Mouse (Mus musculus) midbrain, embryonic 10.5 days (tissue): ENCODE measurements around the gene Grik3. TPM values are rescaled to one million over a fixed set of nuclear protein-coding genes. Genes with fewer than 3 reads are reported as not detected.

Experiments used
- DNase-seq: peaks from one replicate; pipeline ENCODE4 v3.0.0-alpha.2; 2017; ENCODE audit warnings: low spot score
- H3K27ac ChIP-seq: fragments of 300-500 bp; sonication (generic); replicated peaks from 2 replicates; pipeline ENCODE4 v1.5.1; 2016; ENCODE audit warnings: mild to moderate bottlenecking
- H3K27me3 ChIP-seq: fragments of 300-500 bp; sonication (generic); 2 replicates; pipeline ENCODE4 v1.6.1; 2016; ENCODE audit warnings: low read depth, mild to moderate bottlenecking; ENCODE audit not compliant: poor library complexity, severe bottlenecking
- H3K36me3 ChIP-seq: fragments of 300-500 bp; sonication (generic); 2 replicates; pipeline ENCODE4 v1.6.1; 2016; ENCODE audit warnings: mild to moderate bottlenecking, moderate library complexity
- H3K4me1 ChIP-seq: fragments of 300-500 bp; sonication (generic); 2 replicates; pipeline ENCODE4 v1.6.1; 2016
- H3K4me3 ChIP-seq: fragments of 300-500 bp; sonication (generic); 2 replicates; pipeline ENCODE4 v1.5.1; 2016; ENCODE audit warnings: mild to moderate bottlenecking, moderate library complexity
- H3K9me3 ChIP-seq: fragments of 300-500 bp; sonication (generic); replicated peaks from 2 replicates; pipeline ENCODE4 v1.6.1; 2016; ENCODE audit warnings: mild to moderate bottlenecking
- WGBS: fragments of 180-500 bp; shearing (Covaris S2); methylation state at CpG from one replicate; pipeline ENCODE4 v1.1.7; 2016; 5-methylcytosine and 5-hydroxymethylcytosine counted together
- polyA plus RNA-seq: library from polyadenylated mRNA; unstranded; fragments of >200 nt; fragmentation: Nextera tagmentation; extraction: Ambion mirVana; gene quantifications from 2 replicates; pipeline ENCODE4 v1.2.1, GENCODE M21; 2016

Grik3 gene
- polyA plus RNA-seq, 1 experiment from 2014 or later: 0.31 TPM

DNA sequence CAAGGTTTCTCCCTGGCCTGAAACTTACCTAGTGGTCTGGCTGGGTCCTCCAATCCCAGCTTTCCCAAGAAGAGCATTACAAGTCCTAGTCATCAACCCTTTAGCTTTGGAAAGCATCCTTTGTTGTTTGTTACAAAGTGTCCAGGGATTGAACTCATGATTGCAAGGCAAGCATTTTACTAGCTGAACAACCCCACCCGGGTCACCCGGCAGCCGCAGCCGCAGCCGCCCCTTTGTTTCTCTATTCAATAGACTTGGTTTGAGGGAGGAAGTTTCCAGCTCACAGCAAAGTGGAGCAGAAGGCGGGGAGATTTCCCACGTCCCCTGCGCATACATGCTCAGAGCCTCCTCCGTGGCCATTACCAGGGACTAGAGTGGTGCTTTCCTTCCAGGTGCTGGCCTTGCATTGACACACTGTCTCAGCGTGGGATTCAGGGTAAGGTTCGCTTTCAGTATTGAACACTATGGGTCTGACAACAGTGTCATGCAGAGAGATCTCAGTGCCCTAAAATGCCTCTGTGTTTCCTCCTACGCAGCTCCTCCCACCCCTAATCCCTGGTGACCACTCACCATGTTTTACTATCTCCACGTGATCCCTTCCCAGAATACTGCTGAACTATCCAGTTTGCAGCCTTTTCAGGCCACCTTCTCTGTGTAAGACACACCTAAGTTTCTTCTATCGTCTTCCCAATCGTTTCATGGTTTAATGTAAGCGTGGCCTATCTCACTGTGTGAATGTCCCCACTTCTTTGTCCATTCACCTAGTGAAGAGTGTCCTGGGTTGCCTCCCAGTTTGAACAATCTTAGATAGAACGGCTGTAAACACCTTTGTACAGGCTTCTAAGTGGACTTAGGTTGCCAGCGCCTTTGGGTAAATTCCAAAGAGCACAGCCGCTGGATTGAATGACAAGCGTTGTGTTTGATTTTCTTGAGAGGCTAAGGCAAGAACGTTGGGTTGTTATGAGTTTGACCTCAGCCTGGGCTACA lies 119.1 kb downstream of the Grik3 start:
- no peaks in the 10 kb centered on the region for H3K9me3 ChIP-seq
- 67% methylated on average over 21 of the region's 21 CpGs for WGBS
- no peaks in the 10 kb centered on the region for H3K36me3 ChIP-seq
- no peaks in the 10 kb centered on the region for H3K27me3 ChIP-seq
- no peak overlapping the region for H3K4me3 ChIP-seq
- no peak for DNase-seq
- H3K27ac ChIP-seq: no peak overlapping the region
- peaks cover 4% of the 10 kb centered on the region; the same call in 1 of the 2 replicates for H3K4me1 ChIP-seq

DNA sequence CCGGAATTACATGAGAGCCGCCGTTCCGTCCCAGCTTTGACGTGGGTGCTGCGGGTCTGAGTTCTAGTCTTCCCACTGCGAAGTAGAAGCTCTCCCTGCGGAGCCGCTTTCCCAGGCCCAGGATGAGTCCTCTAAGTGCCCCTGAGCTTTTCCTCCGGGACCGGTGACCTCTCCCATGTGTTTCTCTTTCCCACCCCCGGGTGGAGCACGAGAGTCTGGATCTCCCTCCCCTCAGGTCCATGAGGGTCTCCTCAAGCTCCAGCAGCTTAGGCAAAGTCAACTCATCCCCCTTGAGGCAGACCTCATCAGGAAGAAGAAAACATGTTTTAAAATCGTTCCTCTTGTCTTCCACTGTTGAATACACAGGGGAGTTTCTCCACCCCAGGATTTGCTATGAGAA lies 127.4 kb downstream of the Grik3 start:
- H3K36me3 ChIP-seq: no peaks in the 10 kb centered on the region
- H3K4me3 ChIP-seq: no peak overlapping the region
- no peak for DNase-seq
- no peaks in the 10 kb centered on the region for H3K27me3 ChIP-seq
- no peaks in the 10 kb centered on the region for H3K9me3 ChIP-seq
- 81% methylated on average over 14 of the region's 14 CpGs for WGBS
- H3K4me1 ChIP-seq: 0 out of 2 replicates have a peak, but pooled peaks cover 5% of the 10 kb centered on the region
- H3K27ac ChIP-seq: no peak overlapping the region

DNA sequence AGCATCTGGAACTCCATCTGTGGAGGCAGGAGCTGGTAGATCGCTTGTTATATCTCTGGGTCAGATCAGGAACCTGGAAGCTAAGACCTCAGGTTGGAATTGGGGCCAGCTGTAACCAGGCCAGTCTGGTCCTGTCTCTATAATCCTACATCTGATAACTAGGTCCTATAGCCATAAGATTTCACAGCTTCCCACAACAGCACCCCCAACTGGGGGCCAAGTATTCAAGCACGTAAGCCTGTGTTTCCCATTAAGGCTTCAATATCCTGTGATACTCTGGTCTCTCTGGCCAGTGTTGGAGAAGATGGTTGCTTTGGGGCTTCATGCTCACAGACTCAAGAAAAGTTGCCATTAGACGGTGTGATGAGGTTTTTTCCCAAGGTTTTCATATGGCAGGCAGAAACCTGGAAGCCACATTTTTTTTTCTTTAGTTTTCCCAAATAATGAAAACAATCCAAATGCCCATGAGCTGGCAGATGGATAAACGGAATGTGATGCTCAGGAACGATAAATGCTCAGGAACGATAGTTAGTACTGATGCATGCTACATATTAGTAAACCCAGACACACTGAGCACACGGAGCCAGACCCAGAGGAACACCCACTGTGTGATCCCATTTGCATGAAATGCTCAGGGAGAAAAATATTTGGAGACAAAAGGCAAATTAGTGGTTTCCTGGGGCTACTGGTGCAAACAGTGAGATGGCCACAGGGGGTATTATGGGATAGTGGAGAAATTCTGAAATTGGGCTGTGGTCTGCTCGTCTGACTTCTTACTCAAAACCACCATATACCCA lies 128.2 kb downstream of the Grik3 start:
- 83% methylated on average over 8 of the region's 8 CpGs for WGBS
- DNase-seq: no peak
- Histone ChIP-seq H3K9me3 (no peaks in the 10 kb centered on the region), H3K4me1 (0 out of 2 replicates have a peak, but pooled peaks cover 5% of the 10 kb centered on the region), H3K27ac (no peak overlapping the region), H3K4me3 (no peak overlapping the region), H3K36me3 (no peaks in the 10 kb centered on the region), H3K27me3 (no peaks in the 10 kb centered on the region)

DNA sequence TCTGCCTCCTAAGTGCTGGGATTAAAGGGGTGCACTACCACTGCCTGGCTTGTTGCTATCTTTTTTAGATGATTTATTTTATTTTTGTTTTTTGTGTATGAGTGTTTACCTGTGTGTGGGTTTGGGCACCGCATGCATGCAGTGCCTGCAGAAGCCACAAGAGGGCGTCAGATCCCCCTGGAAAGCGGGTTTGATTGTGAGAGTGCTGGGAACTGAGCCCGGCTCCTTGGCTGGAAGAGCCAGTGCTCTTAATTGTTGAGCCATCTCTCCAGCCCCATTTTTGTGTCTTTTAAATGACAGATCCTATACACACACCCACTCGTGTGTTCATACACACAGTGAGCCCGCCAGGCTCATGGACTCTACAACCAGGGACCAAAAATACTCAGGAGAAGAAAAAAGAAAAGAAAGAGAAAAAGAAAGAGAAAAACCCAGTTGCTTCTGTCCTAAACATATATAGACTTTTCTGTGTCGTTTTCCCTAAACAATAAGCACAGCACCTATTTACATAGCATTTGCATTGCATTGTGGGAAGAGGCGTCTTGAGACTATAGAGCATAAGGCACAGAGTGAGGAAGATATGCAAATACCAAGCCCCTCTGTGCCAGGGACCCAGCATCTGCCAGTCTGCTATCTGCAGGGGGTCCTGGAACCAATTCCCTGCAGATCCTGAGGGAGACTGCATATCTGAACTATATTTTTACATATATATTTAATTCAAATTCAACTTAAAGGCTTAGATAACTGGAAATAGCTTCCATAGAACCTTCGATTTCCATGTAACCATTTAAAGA lies 134.6 kb downstream of the Grik3 start:
- Histone ChIP-seq H3K4me3 (no peak overlapping the region), H3K27me3 (no peaks in the 10 kb centered on the region), H3K9me3 (peaks cover 4% of the 10 kb centered on the region; the same call in 1 of the 2 replicates), H3K4me1 (peaks cover 3% of the 10 kb centered on the region; the same call in 1 of the 2 replicates), H3K36me3 (no peaks in the 10 kb centered on the region), H3K27ac (no peak overlapping the region)
- DNase-seq: no peak
- WGBS: 92% methylated on average over 9 of the region's 9 CpGs

DNA sequence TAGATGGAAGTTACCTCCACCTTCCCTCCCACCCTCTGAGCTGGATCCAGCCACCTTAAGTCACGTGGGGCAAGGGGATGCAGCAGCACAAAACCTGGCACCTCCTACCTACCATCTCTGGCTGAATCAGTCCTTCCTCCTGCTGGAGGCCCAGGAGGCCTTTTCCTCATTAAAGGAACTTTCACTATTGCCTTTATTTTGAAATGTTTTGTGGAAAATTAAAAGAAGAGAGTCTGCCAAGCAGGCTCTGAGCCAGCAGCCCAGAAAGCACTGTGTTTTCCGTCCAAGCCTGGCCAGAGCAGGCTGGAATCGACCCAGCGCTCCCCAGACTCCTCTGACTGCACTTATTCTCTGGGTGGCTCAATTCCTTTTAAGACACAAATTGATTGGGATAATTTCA lies 139.0 kb downstream of the Grik3 start:
- H3K36me3 ChIP-seq: no peaks in the 10 kb centered on the region
- H3K27ac ChIP-seq: no peak overlapping the region
- H3K27me3 ChIP-seq: no peaks in the 10 kb centered on the region
- no peaks in the 10 kb centered on the region; the same call in 1 of the 2 replicates for H3K4me1 ChIP-seq
- WGBS: 83% methylated on average over 4 of the region's 4 CpGs
- DNase-seq: no peak
- H3K9me3 ChIP-seq: peaks cover 4% of the 10 kb centered on the region; the same call in 1 of the 2 replicates
- no peak overlapping the region for H3K4me3 ChIP-seq

DNA sequence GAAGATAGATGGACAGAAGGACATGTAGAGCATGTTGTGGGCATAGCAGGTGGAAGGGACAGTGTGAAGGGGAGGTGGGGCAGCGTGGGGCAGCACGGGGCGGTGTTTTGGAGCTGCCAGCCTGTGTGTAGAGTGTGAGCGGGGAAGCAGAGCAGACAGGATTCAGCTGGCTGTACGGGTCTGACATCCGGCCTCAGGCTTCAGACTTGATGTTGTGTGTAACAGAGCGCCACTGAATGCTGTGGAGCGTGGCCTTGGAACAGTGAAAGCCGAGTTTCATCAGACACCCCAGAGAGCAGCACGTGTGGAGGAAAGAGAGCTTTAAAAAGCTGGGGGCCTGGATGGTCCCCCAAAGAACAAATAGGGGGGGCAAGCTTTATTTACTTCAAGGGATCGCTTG lies 144.5 kb downstream of the Grik3 start:
- no peak overlapping the region for H3K27ac ChIP-seq
- no peaks in the 10 kb centered on the region for H3K36me3 ChIP-seq
- H3K4me1 ChIP-seq: peaks cover 23% of the 10 kb centered on the region
- no peak overlapping the region for H3K4me3 ChIP-seq
- no peaks in the 10 kb centered on the region for H3K27me3 ChIP-seq
- WGBS: 86% methylated on average over 11 of the region's 11 CpGs
- H3K9me3 ChIP-seq: no peaks in the 10 kb centered on the region
- DNase-seq: no peak

DNA sequence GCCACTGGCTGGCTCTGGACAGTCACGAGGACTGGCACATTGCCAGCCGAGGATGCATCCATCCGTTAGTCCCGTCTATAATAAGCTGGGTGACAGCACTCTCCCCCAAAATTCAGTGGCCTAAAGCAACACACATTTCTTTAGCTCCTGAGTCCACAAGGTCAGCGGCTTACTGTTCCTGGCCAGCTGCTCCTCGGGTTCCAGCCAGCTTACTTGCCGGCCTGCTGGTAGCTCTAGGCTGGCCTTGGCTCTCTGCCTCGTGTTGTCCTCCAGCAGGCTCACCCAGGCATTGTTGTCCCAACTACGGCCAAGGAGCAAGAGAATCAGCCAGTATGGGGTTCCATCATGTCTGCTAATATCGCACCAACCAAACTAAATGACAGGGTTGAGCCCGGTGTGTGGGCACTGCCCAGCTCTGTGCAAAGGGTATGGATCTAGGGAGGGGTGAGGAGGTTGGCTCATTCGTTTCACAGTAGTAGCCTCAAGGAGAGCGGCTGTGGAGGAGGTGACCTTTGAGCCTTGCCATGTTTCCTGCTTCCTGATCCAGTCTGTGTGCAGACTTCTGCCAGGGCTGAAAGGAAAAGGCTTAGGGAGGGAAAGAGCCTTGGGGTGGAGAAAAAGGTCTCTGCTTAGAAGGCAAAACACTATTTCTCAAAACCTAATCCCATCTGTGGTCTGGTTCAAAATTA lies 146.3 kb downstream of the Grik3 start:
- Histone ChIP-seq H3K27me3 (no peaks in the 10 kb centered on the region), H3K4me1 (peaks cover 23% of the 10 kb centered on the region), H3K36me3 (no peaks in the 10 kb centered on the region), H3K4me3 (no peak overlapping the region), H3K9me3 (no peaks in the 10 kb centered on the region), H3K27ac (0 out of 2 replicates have a peak overlapping the region, but pooled peaks have one; percentile 9)
- DNase-seq: no peak
- 81% methylated on average over 13 of the region's 13 CpGs for WGBS

DNA sequence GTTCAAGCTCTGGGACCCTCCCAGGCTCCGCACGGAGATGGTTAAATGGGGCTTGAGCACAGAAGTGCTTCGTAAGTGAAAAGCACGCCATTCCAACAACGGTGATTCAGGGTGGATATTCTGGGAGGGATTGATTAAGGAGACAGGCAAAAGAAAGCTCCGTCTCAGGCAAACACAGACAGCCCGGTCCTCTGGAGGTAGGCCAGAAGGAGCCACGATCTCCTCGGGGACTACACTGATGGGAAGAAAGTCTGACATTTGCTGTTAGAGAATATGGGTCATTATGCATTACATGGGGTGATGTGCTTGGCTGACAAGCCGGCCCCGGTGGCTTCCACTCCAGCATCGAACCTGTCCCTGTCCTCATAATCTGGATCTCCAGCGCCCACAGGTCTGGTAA lies 146.9 kb downstream of the Grik3 start:
- Histone ChIP-seq H3K4me3 (no peak overlapping the region), H3K36me3 (no peaks in the 10 kb centered on the region), H3K9me3 (no peaks in the 10 kb centered on the region), H3K4me1 (peaks cover 23% of the 10 kb centered on the region), H3K27ac (0 out of 2 replicates have a peak overlapping the region, but pooled peaks have one; percentile 9), H3K27me3 (no peaks in the 10 kb centered on the region)
- WGBS: 91% methylated on average over 13 of the region's 13 CpGs
- DNase-seq: no peak

DNA sequence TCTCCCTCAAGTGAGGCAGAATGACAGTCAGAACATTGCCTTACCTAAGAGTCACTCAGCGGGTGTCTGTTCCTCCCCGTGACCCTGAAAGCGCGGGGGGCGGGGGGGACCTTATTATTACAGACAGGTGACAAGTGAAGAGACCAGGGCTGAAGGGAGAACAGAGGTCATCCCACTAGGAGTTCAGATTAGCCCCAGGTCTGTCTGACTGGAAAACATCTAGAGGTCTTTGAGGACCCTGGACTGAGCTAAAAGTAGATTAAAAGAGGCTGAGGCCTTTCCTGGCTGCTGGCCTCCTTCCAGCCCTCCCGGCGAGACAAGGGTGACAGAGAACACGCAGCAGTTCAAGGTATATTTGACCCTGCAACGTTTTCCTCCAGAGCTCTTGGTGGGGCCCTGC lies 150.0 kb downstream of the Grik3 start:
- no peak overlapping the region for H3K4me3 ChIP-seq
- no peak for DNase-seq
- no peaks in the 10 kb centered on the region for H3K9me3 ChIP-seq
- H3K27ac ChIP-seq: no peak overlapping the region
- no peaks in the 10 kb centered on the region for H3K36me3 ChIP-seq
- 0 out of 2 replicates have a peak, but pooled peaks cover 4% of the 10 kb centered on the region for H3K27me3 ChIP-seq
- peaks cover 20% of the 10 kb centered on the region for H3K4me1 ChIP-seq
- WGBS: 86% methylated on average over 9 of the region's 9 CpGs

DNA sequence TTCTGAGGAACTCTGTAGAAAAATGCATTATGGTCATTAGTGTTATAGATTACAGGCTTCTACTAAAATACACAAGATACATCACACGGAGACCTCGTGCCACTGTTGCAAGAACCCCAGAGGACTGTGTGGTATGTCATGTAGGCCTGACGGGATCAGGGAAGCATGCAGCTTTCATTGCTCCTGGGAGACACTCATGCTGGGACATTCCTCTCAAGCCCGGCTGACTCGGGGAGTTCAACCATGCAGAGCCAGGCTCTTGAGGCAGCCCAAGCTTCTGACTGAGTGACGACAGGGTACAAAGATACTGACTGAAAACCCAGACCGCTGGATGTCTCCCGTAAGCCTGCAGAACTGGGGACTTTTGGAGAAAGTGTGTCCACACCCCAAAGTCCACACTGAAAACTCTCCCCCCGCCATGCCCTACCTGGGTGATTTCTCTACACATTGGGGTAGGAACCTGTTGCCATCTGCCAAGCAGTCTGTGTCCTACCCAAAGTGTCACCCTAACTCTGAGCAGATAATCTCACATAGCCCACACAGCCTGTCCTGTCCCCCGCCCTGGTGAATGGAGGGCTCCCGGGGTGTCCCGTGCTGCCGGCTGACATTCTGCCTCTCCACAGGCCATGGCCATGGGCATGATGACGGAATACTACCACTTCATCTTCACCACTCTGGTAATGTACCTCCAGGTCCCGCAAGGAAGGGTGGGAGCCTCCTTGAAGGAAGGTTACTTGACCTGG lies 150.6 kb downstream of the Grik3 start:
- Histone ChIP-seq H3K27me3 (0 out of 2 replicates have a peak, but pooled peaks cover 4% of the 10 kb centered on the region), H3K4me1 (peaks cover 23% of the 10 kb centered on the region), H3K4me3 (no peak overlapping the region), H3K27ac (no peak overlapping the region), H3K36me3 (no peaks in the 10 kb centered on the region), H3K9me3 (no peaks in the 10 kb centered on the region)
- 79% methylated on average over 15 of the region's 15 CpGs for WGBS
- no peak for DNase-seq
